Mouse (Mus musculus) lung, postnatal 0 days (tissue): ENCODE data around the gene Pdha2.

Experiments
- CTCF ChIP-seq: IDR thresholded peaks from 2 replicates; pipeline ENCODE4 v1.5.1; 2016; ENCODE audit warnings: antibody characterized with exemption, mild to moderate bottlenecking
- EP300 ChIP-seq: IDR thresholded peaks from 2 replicates; pipeline ENCODE4 v1.6.1; 2016; ENCODE audit warnings: antibody characterized with exemption, mild to moderate bottlenecking, control low read depth

- no peak for TF ChIP-seq CTCF
- TF ChIP-seq EP300 = no peak
Measured at GRCm38 (mm10) chr3:141191653-141192052, 20.5 kb downstream of the Pdha2 start.
